Mouse (Mus musculus): ENCODE data around the gene Gm16867. TPM values are rescaled to one million over a fixed set of nuclear protein-coding genes. Genes with fewer than 3 reads are reported as not detected.
"Not testable (repeated sequence)": the region's sequence is repeated elsewhere in the genome, so short reads cannot be mapped to it uniquely, and the experiment has no call there.

The Gm16867 gene
- total RNA-seq, 2 experiments from 2014 or later: 2.9 TPM

DNA sequence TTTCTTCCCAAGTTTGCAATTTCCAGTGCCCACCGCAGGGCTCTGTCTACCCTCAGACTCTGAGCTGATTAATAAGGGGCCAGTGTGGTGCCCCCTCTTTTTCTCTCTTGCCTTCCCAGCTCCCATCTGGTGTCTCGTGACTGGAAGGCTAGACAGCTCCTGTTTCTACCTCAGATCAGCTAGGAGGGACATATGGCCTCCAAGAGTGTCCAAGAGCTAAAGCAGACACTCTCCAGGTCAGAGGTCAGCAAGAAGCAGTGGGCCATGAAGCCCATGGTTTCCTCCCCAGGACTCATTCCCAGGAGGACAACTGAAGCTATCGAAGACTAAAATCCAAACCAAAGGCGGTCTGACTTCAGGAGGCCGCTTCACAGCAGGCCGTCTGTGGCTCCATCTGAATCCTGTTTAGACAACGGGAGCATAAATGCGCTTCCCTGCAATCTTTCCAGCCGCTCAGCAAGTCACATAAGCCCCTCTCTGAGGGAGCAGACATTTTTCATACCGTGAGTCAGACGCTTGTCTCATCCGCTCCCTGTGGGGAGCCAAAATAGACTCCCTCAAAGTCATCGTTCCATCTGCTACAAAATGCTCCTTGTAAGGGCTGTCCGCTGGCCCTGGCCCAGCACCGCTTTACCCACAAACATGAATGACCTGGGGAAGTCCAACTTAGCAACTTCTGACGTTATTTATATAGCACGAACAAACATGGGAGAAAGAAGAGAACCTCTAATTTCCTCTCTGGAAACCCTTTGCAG, 35.4 kb downstream of the Gm16867 start:
- not testable (repeated sequence) for DNase-seq

DNA sequence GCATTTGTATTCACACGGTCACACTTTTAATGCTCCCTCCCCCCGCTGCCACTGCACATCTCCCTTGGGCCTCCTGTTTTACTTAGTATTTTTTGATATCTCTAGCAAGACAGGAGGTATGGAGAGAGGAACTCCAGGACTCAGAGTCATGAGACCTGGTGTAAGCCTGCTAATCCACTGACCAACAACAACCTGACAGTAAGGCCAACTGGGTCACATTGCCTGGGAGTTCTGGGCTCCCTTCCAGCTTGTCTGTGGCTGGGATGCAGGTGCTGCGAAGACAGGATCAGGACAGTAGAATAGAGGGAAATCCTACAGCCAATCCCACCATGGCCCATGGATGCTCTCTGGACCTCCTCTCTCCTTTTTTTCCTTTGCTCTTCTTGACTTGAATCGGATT, 38.7 kb downstream of the Gm16867 start:
- DNase-seq: not testable (repeated sequence)

DNA sequence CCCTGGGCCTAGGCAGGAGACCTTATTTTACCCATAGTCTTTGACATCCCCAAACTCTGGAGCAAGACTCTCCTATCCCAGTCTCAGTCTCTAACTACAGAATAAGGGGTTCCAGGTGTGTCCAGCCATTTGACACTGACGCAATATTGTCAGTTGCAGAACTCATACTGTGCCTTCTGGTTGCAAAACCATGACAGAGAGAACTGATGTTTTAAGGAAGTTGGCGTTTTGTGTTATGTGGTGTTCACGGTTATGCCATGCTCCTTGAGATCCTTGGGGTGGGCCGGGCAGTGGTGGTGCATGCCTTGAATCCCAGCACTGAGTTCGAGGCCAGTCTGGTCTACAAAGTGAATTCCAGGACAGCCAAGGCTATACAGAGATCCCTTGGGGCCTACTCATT, 45.5 kb downstream of the Gm16867 start:
- DNase-seq: not testable (repeated sequence)

DNA sequence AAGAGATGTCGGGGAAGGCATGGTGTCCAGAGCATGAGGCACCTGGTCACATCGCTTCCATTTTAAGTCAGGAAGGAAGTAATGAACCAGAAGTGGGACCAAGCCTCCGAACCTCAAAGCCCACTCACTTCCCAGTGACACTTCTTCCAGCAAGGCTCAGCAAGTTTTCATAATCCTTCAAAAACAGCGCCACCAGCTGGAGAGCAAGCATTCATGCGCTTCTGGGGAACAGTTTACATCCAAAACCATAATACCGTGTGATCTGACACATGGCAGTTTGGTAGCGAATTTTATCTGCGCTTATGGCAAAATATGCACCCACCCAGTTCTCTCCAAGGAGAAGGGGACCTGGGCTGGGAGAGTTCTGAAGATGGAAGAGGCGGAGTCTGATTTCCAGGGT, 48.5 kb downstream of the Gm16867 start:
- not testable (repeated sequence) for DNase-seq

DNA sequence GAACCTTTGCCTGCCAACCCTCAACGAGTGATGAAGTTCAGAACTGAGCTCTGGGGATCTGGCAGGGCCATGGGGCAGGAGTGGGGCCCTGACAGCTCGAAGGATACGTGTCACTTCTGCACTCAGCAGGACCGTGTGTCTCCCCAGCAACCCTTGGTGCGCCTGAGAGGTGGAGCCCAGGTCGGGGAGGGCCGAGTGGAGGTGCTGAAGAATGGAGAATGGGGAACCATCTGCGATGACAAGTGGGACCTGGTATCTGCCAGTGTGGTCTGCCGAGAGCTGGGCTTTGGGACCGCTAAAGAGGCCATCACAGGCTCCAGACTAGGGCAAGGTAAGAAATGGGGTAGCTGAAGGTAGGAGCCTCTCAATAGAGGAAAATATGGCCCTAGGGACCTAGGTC, 54.3 kb downstream of the Gm16867 start:
- DNase-seq: not testable (repeated sequence)

DNA sequence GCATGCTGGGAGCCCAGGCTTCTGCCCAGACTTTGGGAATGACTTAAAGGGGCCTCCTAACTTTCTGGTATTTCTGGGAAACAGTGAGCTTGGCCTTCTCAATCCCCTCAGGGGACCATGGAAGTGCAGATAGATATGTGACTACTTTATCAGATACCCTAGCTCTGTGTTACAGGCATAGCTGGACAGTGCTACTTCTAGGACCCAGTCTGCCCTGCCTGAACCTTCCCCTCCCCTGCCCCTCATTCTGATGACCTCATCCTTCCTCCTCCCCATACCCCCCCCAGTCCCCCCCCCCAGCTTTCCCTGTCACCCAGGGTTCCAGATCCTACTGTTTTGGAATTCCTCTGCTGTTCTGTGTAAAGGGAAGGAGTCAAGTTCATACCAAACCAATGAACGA, 56.2 kb downstream of the Gm16867 start:
- not testable (repeated sequence) for DNase-seq

DNA sequence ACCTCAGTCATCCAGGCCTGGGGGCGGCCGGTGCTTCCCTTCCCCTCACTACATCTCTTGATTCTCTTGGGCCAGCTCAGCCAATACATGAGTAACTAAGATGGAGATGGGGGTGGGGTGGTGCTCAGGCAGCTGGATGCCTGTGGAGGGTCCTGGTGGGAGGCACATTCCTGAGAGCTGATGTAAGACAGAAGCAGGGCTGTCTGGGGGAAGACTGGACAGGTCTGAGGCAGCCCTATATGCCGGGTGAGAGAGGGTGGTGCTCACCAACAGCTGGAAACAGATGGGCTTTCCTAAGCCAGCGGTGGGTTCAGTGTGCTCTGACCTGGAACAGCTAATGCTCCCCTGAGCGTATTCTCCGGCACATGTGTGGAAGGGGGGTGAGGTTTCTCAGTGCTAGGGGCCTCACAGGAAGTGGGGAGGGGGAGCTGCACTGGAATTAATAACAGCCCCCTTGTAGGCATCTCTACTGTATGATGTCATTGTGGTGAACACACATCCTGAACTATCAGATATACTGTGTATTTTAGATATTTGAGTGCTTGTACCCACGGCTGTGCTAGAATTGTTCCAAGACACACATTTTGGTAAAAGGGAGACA, 60.0 kb downstream of the Gm16867 start:
- not testable (repeated sequence) for DNase-seq

DNA sequence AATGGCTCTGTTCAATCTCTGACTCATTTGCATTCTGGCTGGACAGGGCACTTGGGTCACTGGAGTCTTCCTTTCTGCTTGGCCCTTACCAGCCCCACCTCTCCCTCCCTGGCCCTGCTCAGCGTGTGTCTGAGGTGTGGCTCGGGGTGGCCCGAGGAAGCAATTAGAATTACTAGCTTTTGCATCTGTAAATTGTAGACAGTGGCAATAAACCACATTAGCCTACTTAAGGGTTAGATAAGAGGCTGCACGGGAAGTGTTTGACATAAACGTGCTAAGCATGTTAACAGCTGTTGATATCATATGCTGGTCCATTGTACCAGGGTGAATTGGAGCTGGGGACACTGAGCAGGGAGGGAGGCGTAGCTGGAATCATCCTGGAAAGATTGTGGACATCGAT, 62.2 kb downstream of the Gm16867 start:
- not testable (repeated sequence) for DNase-seq

DNA sequence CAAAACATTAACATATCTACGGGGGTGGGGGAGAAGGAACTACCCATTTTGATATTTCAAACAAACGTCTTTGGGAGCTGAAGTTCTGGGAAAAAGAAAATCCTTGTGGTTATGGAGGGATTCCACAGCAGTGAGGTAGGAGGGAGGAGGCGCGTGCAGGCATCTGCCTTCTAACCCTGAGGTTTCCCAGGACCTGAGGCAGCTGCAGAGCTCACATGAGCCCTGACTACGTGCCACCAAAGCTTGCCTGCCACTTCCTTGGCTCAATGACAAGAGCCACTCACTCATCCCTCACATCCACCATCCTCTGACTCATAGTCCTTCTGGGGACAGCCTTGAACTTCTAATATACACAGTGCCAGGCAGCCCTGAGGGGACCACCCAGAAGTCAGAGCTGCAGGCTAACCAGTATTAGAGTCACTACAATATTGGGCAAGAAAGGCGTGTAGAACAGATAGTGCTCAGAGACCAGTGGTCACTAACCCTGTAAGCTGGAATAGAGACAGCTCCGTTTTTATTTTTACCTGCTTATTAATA, 64.4 kb downstream of the Gm16867 start:
- not testable (repeated sequence) for DNase-seq

DNA sequence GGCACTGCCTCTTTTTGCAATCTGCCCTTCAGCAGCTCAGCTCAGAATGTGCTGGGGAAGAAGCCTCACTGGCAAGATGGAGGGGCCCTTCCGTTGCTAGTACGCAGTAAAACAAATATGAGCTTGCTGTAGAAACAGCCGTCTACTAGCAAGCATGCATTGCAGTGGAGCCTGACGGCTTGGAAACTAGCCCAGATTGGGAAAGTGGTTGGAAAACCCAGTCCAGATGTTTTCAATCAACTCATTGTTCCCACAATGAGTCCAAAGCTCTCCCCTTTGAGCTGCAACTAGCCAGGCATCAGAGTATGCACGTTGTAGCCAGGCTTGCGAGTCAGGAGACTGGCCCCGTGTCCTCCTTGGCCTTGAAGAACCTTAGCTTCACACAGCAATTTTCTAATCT, 82.2 kb downstream of the Gm16867 start:
- DNase-seq: not testable (repeated sequence)

DNA sequence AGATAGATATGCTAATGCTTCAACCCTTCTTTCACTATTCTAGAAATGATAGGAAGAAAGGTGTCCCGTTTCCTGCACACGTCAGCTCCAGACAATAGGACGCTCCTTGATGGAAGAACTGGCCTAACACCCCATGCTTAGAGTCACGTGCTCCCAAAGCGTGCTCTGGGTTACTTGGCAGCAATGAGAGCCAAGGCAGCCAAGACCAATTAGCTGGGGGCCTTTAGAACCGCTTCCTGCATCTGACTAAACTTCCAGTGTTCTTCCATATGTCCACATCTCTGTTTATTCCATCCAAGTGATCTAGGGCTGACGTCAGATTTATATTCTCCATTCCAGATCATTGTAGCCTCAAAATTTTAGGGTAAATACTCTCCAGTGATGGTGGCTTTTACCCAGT, 85.6 kb downstream of the Gm16867 start:
- not testable (repeated sequence) for DNase-seq

Other genes starting within 250 kb of the Gm16867 start
- not detected for gene Synb, start 209.1 kb downstream of the Gm16867 start, total RNA-seq (2021)
- gene Gm27179, start 9.2 kb upstream of the Gm16867 start, total RNA-seq (2021): not detected
- 10 to 100 TPM; 45.6 to 52.5 TPM for gene Entpd4b, start 52.1 kb upstream of the Gm16867 start, total RNA-seq (2021)